Mouse (Mus musculus) left cerebral cortex, postnatal 10 days (tissue): ENCODE results near the gene Rras. TPM values are rescaled to one million over a fixed set of nuclear protein-coding genes. Genes with fewer than 3 reads are reported as not detected.

ENCODE experiments used
- DNase-seq, 2 experiments: peaks; one replicate each; pipeline ENCODE4 v3.0.0; 2021 to 2022; ENCODE audit warnings: low spot score in 2 of 2, mixed read lengths in 1 of 2; ENCODE audit errors: extremely low spot score in 1 of 2
- intact Hi-C: fragments of 180-260 bp; cut with DNase I; formaldehyde crosslinking; loops from one replicate; pipeline ENCODE4 v1.15.1; 2025
- total RNA-seq, 2 experiments: library from RNA; stranded (reverse); gene quantifications; 2 replicates each; pipeline ENCODE4 v1.2.3; 2021

Gene Rras
- total RNA-seq, 2 experiments from 2014 or later, result 8.7 to 9.6 TPM

DNA sequence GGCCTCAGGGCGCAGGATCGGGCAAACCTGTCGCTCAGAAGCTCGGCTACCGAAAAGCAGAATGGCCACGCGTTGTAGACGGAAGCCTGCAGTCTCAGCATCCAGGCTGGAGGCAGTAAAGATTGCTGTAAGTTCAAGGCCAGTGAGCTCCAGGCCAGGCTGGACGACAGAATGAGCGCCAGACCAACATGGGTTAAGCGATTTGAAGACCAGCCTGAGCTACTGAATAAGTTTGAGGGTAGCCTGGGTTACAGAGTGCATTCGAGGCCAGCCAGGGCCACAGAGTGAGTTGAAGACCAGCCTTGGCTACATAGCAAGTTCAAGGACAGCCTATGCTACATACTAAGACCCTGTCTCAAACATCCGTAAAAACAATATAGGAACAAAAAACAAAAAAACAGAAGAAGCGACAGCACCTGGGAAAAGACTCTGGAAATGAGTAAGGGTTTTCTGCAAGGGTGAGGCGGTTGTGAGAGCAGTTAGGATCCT lies 19.8 kb upstream of the Rras start:
- intact Hi-C loops, result no loop called here
- DNase-seq, result no peak

DNA sequence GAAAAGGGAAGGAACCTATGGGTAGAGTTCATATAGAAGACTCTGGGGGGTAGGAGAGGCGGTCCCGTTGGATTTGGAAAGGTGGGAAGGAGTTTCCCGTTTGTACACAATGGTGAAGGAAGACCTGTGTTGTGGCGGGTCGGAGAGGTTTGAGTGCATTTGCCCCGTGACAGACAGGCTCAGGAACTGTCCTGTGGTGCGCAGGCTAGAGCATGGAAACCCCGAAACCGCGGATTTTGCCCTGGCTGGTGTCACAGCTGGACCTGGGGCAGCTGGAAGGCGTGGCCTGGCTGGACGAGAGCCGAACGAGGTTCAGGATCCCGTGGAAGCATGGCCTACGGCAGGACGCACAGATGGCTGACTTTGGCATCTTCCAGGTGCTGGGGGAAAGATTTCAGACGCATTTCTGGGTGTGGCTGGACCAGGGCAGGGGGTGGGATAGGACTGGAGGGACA lies 19.2 kb upstream of the Rras start, which contains the start of gene Bcl2l12:
Bcl2l12 (minus strand) TSS at position 212 of the 455 bp plus-strand sequence.
- DNase-seq, result peak in 1 of 2 experiments; percentile 78
- intact Hi-C loops, result no loop called here

DNA sequence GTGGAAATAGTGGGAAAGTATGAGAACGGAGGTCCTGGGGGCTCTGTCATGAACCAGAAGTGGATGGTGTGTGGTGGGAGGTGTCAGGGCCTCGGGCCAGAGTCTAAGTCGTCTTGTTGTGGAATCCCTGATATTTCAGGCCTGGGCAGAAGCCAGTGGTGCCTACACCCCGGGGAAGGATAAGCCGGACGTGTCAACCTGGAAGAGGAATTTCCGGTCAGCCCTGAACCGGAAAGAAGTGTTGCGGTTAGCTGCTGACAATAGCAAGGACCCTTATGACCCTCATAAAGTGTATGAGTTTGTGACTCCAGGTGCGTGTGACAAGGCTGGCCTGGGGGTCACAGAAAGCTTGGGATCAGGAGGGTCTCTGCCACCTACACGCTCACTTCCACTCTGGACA lies 18.0 kb upstream of the Rras start:
- peak in 1 of 2 experiments; percentile 56 for DNase-seq
- intact Hi-C loops, result no loop called here

DNA sequence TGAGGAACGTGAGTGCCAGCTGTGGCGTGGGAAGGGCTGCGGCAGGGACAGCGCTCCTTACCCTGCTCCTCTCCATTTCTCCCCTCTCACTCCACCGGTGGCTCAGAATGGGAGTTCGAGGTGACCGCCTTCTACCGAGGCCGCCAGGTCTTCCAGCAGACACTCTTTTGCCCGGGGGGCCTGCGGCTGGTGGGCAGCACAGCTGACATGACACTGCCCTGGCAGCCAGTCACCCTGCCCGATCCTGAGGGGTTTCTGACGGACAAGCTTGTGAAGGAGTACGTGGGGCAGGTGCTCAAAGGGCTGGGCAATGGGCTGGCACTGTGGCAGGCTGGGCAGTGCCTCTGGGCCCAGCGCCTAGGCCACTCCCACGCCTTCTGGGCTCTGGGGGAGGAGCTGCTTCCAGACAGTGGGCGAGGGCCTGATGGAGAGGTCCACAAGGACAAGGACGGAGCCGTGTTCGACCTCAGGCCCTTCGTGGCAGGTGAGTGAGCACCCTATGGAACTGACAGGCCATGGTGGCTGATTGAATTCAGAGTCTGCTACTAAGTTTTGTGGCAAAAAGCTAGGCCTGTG lies 17.1 kb upstream of the Rras start:
- DNase-seq, result peak in 1 of 2 experiments; percentile 45
- intact Hi-C loops, result no loop called here

DNA sequence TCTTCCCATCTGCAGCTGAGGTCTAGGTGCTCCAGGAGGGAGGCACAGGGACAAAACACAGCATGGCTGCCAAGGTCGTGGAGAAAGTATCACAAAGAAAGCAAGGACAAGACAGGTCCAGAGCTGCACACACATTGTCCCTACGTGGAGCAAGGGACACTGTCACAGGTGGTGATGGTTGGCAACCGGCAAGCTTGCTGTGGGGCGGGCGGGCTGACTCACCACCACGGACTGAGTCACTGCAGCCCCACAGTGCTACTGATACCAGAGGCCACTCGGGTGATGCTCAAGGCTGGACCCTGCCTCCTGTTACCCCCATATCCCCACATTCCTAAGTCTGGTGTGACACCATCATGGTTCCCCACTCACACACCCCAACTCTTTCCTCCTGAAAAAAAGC lies 15.3 kb upstream of the Rras start:
- intact Hi-C loops, result no loop called here
- DNase-seq, result no peak

DNA sequence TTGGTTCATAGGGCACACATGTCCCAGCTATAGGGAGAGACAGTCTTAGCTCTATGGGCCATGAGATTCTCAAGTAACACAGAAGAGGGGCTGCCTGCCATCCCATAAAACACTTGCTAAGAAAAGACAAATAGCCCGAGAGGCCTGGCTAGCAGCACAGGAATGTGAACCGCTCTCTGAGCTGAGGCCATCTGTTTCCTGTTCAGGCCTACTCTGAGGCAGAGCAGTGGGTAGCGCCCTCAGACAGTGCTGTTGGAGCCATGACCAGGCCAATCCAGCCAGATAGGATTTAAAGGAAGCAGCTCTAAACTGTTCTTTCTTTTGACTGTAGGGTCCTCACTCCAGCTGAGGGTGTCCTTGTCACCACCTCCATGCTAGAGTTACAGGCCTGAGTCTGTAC lies 13.2 kb upstream of the Rras start:
- DNase-seq, result no peak
- intact Hi-C loops, result no loop called here

DNA sequence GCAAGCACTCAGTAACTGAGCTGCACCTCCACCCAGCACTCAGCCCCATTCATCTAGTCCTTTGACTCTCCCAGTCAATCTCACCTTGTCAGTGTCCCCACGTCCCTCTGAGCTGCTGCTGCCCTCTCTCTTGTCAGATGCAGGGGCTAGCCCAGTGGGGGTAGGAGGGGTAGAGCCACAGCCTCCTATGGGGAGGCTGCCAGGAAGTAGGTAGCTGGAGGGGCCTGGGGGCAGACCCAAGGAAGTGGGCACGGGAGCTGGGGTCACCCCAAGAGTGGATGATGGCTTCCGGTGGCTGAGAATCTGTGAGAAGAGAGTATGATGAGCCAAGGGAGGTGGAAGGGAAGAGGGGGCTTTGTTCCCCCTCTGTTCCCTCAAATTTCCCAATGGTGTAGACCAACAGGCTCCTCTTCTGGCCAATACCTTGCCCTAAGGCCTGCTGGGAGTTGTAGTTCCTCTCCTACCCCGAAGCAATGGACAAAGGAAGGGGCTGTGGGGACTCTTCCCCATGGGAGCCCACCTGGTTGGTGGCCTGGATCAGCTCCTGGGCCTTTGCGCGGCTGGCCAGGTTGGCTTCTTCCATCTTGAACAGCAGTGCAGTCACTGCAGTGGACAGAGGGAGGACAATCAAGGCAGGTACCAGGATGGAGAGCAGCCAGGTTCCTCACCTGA lies 12.3 kb upstream of the Rras start:
- intact Hi-C loops, result no loop called here
- DNase-seq, result no peak

DNA sequence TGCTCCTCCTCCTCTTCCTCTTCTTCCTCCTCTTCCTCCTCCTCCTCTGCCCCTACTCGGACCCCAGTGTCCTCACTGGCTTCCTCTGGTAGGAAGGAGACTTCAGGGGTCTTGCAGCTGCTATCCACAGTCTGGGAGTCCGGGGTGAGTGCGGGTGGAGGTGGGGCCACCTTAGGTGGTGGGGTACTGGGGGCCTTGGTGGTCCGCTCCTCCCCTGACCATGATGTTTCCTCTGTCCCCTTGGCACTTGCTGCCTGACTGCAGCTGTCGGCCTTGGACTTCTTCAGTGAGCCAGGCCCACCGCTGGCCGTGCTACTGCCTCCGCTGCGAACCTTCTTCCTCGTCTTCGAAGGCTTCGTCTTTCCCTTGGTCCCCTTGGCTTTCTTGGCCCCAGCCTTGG lies 11.3 kb upstream of the Rras start:
- intact Hi-C loops, result no loop called here
- DNase-seq, result peak in 1 of 2 experiments; percentile 27

DNA sequence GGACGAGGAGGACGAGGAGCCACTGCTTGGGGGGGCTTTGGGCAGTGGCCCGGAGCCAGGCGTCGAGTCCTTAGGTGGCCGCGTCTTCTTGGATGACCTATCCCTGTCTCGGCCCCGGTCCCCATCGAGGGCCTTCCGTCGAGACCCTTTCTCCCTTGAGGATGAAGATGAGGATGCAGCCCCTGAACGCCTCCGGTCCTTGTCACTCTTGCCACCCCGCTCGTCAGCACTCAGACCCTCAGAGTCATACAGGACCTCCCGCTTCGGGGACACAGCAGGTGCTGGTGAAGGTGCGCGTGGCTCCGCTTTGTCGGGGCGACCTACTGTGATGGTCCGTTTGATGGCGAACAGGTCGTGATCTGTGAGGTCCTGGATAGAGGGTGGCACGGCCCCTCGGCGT lies 10.6 kb upstream of the Rras start:
- intact Hi-C loops, result no loop called here
- DNase-seq, result peak in 1 of 2 experiments; percentile 31

DNA sequence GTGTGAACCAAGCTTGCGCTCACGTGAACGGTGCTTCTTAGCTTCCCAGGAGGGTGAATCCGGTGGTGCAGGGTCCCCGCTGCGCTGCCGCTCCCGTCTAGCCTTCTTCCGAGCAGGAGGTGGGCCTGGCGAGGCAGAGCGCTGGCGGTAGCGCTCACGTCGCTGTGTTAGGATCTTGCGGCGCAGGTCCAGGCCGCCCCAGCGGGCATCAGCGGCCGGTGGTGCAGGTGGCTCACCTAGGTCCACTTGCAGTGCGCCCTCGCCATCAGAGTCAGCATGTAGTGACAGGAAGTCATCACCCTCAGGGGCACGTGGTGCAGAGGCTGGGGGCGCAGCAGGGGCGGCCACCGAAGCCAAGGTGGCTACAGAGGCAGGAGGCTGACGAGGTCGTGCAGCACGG lies 9.9 kb upstream of the Rras start:
- intact Hi-C loops, result no loop called here
- DNase-seq, result no peak

DNA sequence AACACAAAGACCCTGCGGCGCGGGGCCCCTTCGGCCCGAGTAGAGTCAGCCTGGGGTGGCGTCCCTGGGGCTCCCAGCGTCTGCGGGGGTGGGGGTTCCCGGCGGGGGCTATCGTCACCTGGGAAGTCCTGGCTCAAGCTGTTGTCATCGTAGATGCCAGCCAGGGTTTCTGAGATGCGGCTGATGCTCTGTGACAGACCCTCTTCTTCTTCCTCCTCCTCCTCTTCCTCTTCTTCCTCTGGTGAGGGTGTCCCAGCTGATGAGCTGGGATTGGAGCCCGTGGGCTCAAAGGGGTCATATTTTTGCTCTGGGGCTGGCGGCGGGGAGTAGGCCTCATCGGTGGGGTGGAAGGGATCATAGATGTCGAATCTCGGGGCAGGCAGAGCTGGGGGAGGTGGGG lies 9.3 kb upstream of the Rras start:
- no peak for DNase-seq
- intact Hi-C loops, result no loop called here

DNA sequence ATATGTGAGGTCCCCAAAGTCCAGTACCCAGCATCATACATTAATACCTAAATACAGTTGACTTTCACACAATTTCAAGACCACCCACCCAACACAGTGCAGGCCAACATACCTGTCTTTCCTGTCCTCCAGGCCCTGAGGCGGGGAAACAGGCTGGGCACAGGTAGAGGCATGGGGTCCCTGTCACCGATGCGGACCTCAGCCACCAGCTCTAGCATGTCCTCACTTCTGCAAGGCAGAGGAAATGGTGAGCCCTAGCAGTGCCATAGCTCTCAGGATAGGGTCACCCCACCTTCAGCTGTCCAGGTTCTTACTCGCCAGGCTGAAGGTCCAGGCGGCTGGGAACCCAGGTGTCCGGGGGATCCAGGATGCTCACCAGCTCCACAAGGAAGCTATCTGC lies 5.8 kb upstream of the Rras start:
- intact Hi-C loops, result no loop called here
- DNase-seq, result no peak

DNA sequence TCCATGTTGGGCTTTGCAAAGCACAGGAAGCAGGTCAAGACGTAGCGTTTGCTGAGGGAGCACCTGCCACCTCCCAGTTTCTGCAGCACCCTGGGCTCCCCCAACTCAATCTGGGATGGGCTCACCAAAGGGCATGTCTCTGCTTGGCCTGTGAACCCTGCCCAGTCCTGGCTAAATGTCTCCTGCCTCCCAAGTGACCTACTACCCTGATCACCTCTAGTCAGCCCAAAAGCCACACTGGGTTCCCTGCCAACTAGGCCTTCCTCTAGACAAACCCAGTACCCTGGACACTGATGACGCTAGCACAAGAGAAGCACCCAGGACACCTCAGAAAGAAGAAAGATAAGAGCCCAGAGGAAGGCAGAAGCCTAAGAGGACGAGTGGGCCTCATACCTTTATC lies 4.9 kb upstream of the Rras start:
- intact Hi-C loops, result no loop called here
- no peak for DNase-seq

DNA sequence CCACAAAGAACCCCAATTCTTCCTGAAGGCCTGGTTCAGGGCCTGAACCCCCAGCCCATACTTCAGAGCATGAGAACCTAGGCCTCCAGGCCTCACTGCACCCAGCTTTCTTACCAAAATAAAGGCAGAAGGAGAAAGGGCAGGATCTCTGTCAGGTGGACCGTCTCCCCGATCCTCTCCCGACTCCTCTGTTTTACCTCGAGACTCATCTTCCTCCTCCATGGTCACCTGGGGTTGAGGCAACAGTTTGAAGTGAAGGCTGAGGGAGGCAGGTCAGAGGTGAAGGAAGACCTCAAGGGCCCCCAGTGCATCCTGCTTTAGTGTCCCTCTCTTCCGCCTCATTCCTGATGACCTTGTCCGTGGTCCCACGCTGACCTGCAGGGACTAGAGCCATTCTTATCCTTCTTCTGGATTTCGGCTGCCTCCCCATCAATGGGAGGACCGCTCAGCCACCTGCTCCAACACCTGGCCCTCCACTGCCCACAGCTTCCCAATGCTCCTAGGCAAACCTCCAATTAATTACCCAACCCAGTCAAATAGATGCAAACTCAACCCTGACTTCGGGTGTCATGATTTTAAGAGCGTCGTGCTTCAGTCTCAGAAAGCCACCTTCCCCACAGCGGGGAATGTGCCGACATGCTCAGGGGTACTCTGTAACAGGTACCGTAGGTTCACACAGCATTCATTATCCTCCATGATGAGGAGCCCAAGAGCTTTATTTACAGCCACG lies 4.2 kb upstream of the Rras start:
- DNase-seq, result no peak
- intact Hi-C loops, result no loop called here

DNA sequence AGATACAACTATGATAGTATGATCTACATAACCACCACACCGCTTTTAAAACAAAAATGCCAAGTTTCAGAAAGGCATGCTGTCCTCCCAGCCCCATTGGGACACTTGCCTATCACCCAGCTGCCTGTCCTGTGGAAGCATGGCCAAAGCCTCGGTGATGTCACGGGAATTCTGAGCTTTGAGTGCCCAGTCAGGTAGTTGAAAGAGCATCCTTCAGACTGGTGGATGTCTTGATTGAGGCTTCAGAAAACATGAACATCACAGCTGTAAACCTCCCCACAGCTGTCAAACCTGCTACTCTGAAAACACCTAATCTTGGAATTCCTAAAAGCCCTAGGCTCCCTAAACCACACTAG lies 3.7 kb upstream of the Rras start:
- intact Hi-C loops, result no loop called here
- no peak for DNase-seq

DNA sequence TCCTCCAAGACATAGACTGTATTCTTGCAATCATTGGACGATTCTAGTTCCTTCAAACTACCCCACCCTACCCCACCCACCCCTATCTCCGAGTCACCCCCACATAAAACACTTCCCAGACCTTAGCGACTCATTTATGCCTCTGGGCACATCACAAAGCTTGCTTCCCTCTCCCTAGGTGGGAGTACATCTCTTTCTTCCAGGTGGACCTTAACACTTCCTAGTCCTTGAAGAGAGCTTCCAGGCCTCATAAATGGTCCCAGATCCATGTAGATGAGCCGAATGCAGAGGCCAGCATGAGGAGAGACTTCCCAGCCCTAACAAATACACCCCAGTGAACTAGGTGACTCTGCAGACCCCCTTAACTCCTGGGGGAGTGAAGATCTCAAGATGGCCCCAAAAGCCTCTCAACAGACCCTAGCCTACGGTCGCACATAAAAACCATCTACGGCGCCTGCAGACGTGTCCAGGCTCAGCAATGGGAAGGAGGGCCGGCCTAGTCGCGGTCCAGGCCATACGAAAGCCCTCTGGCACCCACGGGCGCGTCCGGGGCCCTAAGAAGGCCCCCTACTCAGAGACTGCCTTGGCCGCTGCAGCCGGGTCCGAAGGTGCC lies 2.3 kb upstream of the Rras start:
- intact Hi-C loops, result loop anchor here (5.0 kb wide), 1 partner anchor 37 kb away; the partner anchor contains the start of gene Prr12
- no peak for DNase-seq

DNA sequence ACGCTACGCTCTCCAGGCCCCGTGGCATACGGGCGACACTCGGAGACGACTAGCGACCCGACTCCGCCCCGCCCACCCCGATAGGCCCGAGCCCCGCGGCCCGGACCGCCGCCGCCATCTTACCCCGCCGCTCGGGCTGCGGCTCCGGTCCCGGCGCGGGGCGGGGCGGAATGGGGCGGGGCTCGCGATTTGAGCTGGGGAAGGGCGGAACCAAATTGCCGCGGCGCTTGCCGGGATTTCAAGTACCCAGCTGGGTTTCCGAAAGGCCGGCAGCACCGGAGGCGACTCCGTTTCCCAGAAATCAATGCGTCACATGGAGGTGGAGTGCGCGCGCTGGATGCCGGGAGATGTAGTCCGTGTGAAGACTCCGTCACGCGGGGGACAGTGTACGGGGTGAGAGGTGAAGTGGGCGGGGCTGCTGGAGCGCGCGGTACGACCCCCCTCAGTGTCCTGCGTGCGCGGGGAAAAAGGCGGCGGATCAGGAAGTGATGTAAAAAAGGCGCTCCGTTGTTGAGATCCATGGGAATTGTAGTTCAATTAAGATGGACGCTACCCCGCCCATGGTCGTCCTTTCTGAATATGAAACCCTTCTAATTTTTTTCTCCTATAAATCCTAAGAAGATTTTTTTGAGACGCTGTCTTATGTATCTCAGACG lies 1.7 kb upstream of the Rras start, which contains the start of gene Scaf1:
Scaf1 (minus strand) TSS at position 407 of the 656 bp plus-strand sequence.
- DNase-seq, result peak; percentile 100
- intact Hi-C loops, result loop anchor here (5.0 kb wide), 1 partner anchor 36 kb away; the partner anchor contains the start of gene Prr12

DNA sequence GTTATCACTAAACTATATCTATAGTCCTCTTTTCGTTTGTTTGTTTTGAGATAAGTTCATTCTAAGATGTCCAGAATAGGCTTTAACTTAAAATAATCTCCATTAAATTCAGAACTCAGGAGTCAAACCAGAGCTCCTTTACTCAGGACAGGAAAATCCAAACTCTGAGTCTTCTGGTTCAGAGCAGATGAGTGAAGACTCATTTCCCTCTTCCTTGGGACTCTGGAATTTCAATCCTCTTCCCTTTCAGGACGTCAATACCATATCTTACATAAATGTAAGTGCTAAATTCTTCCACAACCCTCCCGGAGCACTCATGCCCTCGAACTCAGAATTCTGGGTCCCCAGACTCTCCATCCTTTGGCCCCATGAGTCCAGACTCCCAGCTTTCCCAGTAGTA lies 1.0 kb upstream of the Rras start:
- intact Hi-C loops, result loop anchor here (5.0 kb wide), 1 partner anchor 36 kb away; the partner anchor contains the start of gene Prr12

More for the DNA sequence above, 1.0 kb upstream of the Rras start:
- no peak for DNase-seq
